Mouse (Mus musculus) myocyte (in vitro differentiated cells): ENCODE data around the gene Adam8.

Experiments used
- CEBPB ChIP-seq: IDR thresholded peaks from 2 replicates; pipeline ENCODE4 v1.6.1; 2011; ENCODE audit warnings: mild to moderate bottlenecking, moderate library complexity; ENCODE audit not compliant: poor library complexity, insufficient read depth, severe bottlenecking
- E2F4 ChIP-seq: IDR thresholded peaks from one replicate; pipeline ENCODE4 v1.6.1; 2011; ENCODE audit warnings: mild to moderate bottlenecking, control low read depth, moderate library complexity; ENCODE audit not compliant: insufficient read depth
- MAX ChIP-seq: IDR thresholded peaks from one replicate; pipeline ENCODE4 v1.6.1; 2011; ENCODE audit warnings: low read depth, mild to moderate bottlenecking, control low read depth
- MYOD1 ChIP-seq, 3 experiments: IDR thresholded peaks; one replicate each; pipeline ENCODE4 v1.6.1; 2011; ENCODE audit warnings: control low read depth in 2 of 3, low read depth in 2 of 3, mild to moderate bottlenecking in 2 of 3, moderate library complexity in 1 of 3; ENCODE audit not compliant: insufficient read length in 2 of 3, control insufficient read depth in 1 of 3
- MYOG ChIP-seq, 3 experiments: IDR thresholded peaks; one replicate each; pipeline ENCODE4 v1.6.1; 2011; ENCODE audit warnings: control low read depth in 2 of 3, low read depth in 2 of 3, mild to moderate bottlenecking in 2 of 3; ENCODE audit not compliant: insufficient read length in 2 of 3, control insufficient read depth in 1 of 3, insufficient read depth in 1 of 3
- POLR2A ChIP-seq: IDR thresholded peaks from one replicate; pipeline ENCODE4 v1.6.1; 2011; ENCODE audit warnings: low read depth, mild to moderate bottlenecking, control low read depth, moderate library complexity; ENCODE audit not compliant: insufficient read length
- POLR2AphosphoS2 ChIP-seq: IDR thresholded peaks from one replicate; pipeline ENCODE4 v1.6.1; 2011; ENCODE audit warnings: low read depth, control low read depth; ENCODE audit not compliant: insufficient read length
- REST ChIP-seq: IDR thresholded peaks from one replicate; pipeline ENCODE4 v1.6.1; 2011; ENCODE audit warnings: mild to moderate bottlenecking, control low read depth, moderate library complexity; ENCODE audit not compliant: insufficient read depth, insufficient read length
- SRF ChIP-seq: IDR thresholded peaks from one replicate; pipeline ENCODE4 v1.6.1; 2011; ENCODE audit warnings: low read depth; ENCODE audit not compliant: control insufficient read depth, insufficient read length
- TCF12 ChIP-seq: IDR thresholded peaks from one replicate; pipeline ENCODE4 v1.6.1; 2011; ENCODE audit warnings: mild to moderate bottlenecking, control low read depth; ENCODE audit not compliant: poor library complexity, insufficient read depth, severe bottlenecking
- TCF3 ChIP-seq: IDR thresholded peaks from one replicate; pipeline ENCODE4 v1.6.1; 2011; ENCODE audit warnings: low read depth, control low read depth; ENCODE audit not compliant: insufficient read length
- USF1 ChIP-seq: IDR thresholded peaks from one replicate; pipeline ENCODE4 v1.6.1; 2011; ENCODE audit warnings: low read depth, mild to moderate bottlenecking, control low read depth, moderate library complexity

DNA sequence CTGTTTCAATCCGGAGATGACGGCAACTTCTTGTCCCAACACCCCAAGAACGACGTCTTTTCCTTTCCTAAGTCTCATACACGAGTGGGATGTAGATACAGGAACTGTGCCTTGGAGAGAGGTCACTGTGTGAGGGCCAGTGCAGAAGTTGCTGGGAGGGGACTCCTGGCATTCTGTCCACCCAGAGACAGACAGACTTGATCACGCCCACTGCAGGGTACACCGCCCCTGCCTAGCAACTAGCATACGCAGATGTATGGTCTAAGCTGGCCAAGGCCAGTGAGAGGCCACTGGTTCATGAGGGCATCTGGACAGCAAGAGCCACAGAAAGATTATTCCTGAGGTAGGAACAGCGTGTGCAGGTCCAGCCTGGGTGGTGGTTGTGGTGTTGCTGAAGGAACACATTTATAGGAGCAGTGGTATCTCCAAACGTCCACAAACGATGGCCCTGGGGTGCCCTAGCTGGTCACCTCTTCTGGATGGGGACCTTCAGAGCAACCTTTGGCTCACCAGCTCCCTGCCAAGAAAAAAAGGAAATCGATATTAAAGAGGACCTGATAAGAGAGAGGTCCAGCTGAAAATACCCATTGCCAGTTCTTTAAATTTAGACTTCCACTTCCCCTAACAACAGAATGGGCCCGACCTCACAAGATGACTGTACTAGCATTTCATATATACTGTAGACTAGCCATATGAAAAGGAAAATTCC lies 13.2 kb downstream of the Adam8 start:
- TF ChIP-seq MYOG (IDR thresholded peaks at IDR 0.05; ENCODE audit: control insufficient read depth in 1 of 3, insufficient read depth in 1 of 3, insufficient read length in 2 of 3, low read depth in 2 of 3) (no peak), TCF12 (no peak), TCF3 (no peak), E2F4 (no peak), POLR2A (no peak), MAX (no peak), USF1 (no peak), POLR2AphosphoS2 (no peak), REST (no peak), SRF (no peak), MYOD1 (IDR thresholded peaks at IDR 0.05; ENCODE audit: control insufficient read depth in 1 of 3, insufficient read length in 2 of 3, low read depth in 2 of 3) (no peak), CEBPB (no peak)
